Mouse (Mus musculus): ENCODE results near the gene Ninl. TPM values are rescaled to one million over a fixed set of nuclear protein-coding genes. Genes with fewer than 3 reads are reported as not detected.

The Ninl gene
- polyA plus RNA-seq, 1 experiment = 2.4 TPM

- peaks cover 100% of the 10 kb centered on the region for H3K36me3 ChIP-seq (ENCODE audit: control insufficient read depth)
Measured at GRCm38 (mm10) chr2:150969231-150969630, 70.0 kb downstream of the Ninl start.

DNA sequence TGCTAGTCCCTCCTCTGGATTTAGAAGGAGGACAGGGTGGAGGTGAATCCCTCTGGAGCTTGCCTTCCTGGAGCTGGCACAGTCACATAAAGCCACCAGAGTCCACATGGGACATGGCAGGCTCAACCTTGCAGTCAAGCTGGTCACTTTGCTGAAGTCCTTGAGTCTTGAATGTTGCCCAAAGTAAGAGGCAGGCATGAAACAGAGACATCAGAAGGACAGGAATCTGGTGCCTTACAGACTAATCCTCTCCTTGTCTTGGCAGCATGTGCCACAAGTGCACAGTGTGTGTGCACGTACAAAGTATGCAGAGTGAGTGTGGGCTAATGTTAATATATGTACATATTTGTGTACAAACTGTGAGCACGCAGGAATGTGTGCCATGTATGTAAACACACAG lies 71.7 kb downstream of the Ninl start:
- no peak overlapping the region for H3K4me3 ChIP-seq (replicated peaks)
- TF ChIP-seq GATA1 (IDR thresholded peaks at IDR 0.05; ENCODE audit: low read length) (no peak), TAL1 (IDR thresholded peaks at IDR 0.05; ENCODE audit: low read length) (no peak)
- H3K36me3 ChIP-seq (ENCODE audit: control insufficient read depth) = peaks cover 98% of the 10 kb centered on the region
- H3K27me3 ChIP-seq (ENCODE audit: control insufficient read depth) = no peaks in the 10 kb centered on the region
- no peaks in the 10 kb centered on the region for H3K4me1 ChIP-seq (ENCODE audit: control insufficient read depth)
- no peaks in the 10 kb centered on the region for H3K9me3 ChIP-seq (ENCODE audit: control insufficient read depth, low read length)

More at GRCm38 (mm10) chr2:150969231-150969630, 70.0 kb downstream of the Ninl start:
- Histone ChIP-seq H3K4me3 (replicated peaks) (no peak overlapping the region), H3K9me3 (ENCODE audit: control insufficient read depth, low read length) (no peaks in the 10 kb centered on the region), H3K4me1 (ENCODE audit: control insufficient read depth) (no peaks in the 10 kb centered on the region), H3K27me3 (ENCODE audit: control insufficient read depth) (no peaks in the 10 kb centered on the region)
- TF ChIP-seq TAL1 (IDR thresholded peaks at IDR 0.05; ENCODE audit: low read length) (no peak), GATA1 (IDR thresholded peaks at IDR 0.05; ENCODE audit: low read length) (no peak)

DNA sequence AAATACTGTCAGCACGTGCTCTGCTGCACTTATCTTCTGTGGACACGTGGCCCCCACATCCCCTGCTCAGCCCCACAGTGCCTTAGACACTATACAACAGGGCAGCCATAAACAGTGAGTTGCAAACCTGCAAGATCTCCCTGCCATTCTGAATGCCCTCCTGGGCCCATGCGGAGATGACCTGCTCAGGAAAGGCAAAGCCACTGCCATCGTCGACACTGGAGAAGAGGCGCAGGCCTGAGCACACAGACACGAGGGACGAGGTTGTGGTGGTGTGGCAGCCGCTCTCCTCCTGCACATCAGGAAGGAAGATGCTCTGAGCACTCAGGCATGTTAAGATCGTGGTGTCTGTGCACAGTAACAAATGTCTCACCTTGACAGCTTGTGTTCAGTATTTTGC lies 73.2 kb downstream of the Ninl start:
- H3K4me3 ChIP-seq (replicated peaks) = no peak overlapping the region
- TF ChIP-seq GATA1 (IDR thresholded peaks at IDR 0.05; ENCODE audit: low read length) (no peak), TAL1 (IDR thresholded peaks at IDR 0.05; ENCODE audit: low read length) (no peak)
- peaks cover 94% of the 10 kb centered on the region for H3K36me3 ChIP-seq (ENCODE audit: control insufficient read depth)
- H3K27me3 ChIP-seq (ENCODE audit: control insufficient read depth) = no peaks in the 10 kb centered on the region
- no peaks in the 10 kb centered on the region for H3K9me3 ChIP-seq (ENCODE audit: control insufficient read depth, low read length)
- no peaks in the 10 kb centered on the region for H3K4me1 ChIP-seq (ENCODE audit: control insufficient read depth)

DNA sequence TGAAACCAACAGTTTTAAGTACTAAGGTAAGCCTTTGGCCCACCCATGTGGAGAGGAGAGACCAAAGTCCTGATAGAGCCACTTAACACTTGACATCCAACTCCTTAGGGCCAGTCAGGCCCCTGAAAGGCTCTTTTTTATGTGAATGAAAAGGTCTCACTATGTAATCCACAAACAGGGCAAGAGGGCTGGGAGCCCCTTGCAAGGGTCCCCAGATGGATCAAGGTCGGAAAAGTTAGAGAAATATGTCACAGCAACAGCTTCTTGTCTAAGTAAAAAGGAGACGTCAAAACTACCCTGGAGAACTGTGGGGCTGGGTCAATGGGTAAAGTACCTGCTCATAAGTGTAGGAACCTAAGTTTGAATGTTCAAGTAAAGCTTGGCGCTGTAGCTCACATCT lies 74.5 kb downstream of the Ninl start:
- Histone ChIP-seq H3K27me3 (ENCODE audit: control insufficient read depth) (no peaks in the 10 kb centered on the region), H3K4me1 (ENCODE audit: control insufficient read depth) (no peaks in the 10 kb centered on the region), H3K36me3 (ENCODE audit: control insufficient read depth) (peaks cover 93% of the 10 kb centered on the region), H3K4me3 (replicated peaks) (no peak overlapping the region), H3K9me3 (ENCODE audit: control insufficient read depth, low read length) (no peaks in the 10 kb centered on the region)
- TF ChIP-seq TAL1 (IDR thresholded peaks at IDR 0.05; ENCODE audit: low read length) (no peak), GATA1 (IDR thresholded peaks at IDR 0.05; ENCODE audit: low read length) (no peak)

DNA sequence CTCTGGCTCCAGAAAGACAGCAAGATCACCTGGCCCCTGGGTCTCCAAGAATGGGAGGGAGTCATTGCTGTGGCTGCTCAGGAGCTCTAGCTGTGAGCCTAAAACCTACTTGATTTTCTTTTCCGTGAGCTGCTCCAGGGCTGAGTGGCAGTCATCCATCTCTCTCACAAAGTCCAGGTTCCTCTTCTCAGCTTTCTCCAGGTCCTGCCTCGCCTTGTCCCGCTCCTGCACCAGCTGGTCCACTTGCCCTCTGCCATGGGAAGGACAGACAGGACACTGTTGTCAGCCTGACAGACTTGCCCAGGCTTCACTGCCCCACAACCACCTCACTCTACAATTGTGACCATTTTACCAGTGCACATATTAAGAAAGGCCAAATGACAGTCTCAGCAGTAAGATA lies 75.9 kb downstream of the Ninl start:
- TF ChIP-seq GATA1 (IDR thresholded peaks at IDR 0.05; ENCODE audit: low read length) (no peak), TAL1 (IDR thresholded peaks at IDR 0.05; ENCODE audit: low read length) (no peak)
- no peaks in the 10 kb centered on the region for H3K4me1 ChIP-seq (ENCODE audit: control insufficient read depth)
- H3K9me3 ChIP-seq (ENCODE audit: control insufficient read depth, low read length) = no peaks in the 10 kb centered on the region
- H3K27me3 ChIP-seq (ENCODE audit: control insufficient read depth) = no peaks in the 10 kb centered on the region
- peaks cover 93% of the 10 kb centered on the region for H3K36me3 ChIP-seq (ENCODE audit: control insufficient read depth)
- no peak overlapping the region for H3K4me3 ChIP-seq (replicated peaks)

DNA sequence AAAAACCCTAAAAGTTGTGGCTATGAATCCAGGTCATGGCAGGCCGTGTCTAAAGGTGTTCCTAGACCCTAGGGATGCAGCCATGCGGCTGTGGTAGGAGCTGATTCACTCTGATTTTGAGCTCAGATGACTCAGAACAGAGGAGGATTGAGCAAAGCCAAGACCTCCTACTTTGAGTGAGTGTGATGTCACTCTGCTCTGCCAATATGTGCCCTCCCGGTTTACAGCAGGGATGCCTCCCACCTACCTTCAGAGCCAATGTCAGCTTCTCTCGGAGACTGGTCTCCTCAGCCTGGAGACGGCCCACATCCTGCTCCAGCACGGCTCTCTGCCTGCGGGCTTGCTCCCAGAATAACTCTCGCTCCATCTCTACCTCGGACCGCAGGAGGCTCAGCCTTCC lies 79.7 kb downstream of the Ninl start:
- Histone ChIP-seq H3K9me3 (ENCODE audit: control insufficient read depth, low read length) (no peaks in the 10 kb centered on the region), H3K27me3 (ENCODE audit: control insufficient read depth) (no peaks in the 10 kb centered on the region), H3K4me1 (ENCODE audit: control insufficient read depth) (no peaks in the 10 kb centered on the region), H3K36me3 (ENCODE audit: control insufficient read depth) (peaks cover 93% of the 10 kb centered on the region), H3K4me3 (replicated peaks) (no peak overlapping the region)
- TF ChIP-seq GATA1 (IDR thresholded peaks at IDR 0.05; ENCODE audit: low read length) (no peak), TAL1 (IDR thresholded peaks at IDR 0.05; ENCODE audit: low read length) (no peak)

- TF ChIP-seq GATA1 (IDR thresholded peaks at IDR 0.05; ENCODE audit: low read length) = no peak
- no peak for TF ChIP-seq TAL1 (IDR thresholded peaks at IDR 0.05; ENCODE audit: low read length)
- no peaks in the 10 kb centered on the region for H3K9me3 ChIP-seq (ENCODE audit: control insufficient read depth, low read length)
- peaks cover 96% of the 10 kb centered on the region for H3K36me3 ChIP-seq (ENCODE audit: control insufficient read depth)
- no peaks in the 10 kb centered on the region for H3K4me1 ChIP-seq (ENCODE audit: control insufficient read depth)
- no peaks in the 10 kb centered on the region for H3K27me3 ChIP-seq (ENCODE audit: control insufficient read depth)
- H3K4me3 ChIP-seq (replicated peaks) = no peak overlapping the region
Measured at GRCm38 (mm10) chr2:150955859-150956258, 83.3 kb downstream of the Ninl start.

- H3K4me3 ChIP-seq (replicated peaks) = no peak overlapping the region
- peaks cover 90% of the 10 kb centered on the region for H3K36me3 ChIP-seq (ENCODE audit: control insufficient read depth)
- no peaks in the 10 kb centered on the region for H3K9me3 ChIP-seq (ENCODE audit: control insufficient read depth, low read length)
- no peaks in the 10 kb centered on the region for H3K4me1 ChIP-seq (ENCODE audit: control insufficient read depth)
- H3K27me3 ChIP-seq (ENCODE audit: control insufficient read depth) = no peaks in the 10 kb centered on the region
- TF ChIP-seq TAL1 (IDR thresholded peaks at IDR 0.05; ENCODE audit: low read length) (no peak), GATA1 (IDR thresholded peaks at IDR 0.05; ENCODE audit: low read length) (no peak)
Measured at GRCm38 (mm10) chr2:150951201-150951600, 88.0 kb downstream of the Ninl start.

- Histone ChIP-seq H3K9me3 (ENCODE audit: control insufficient read depth, low read length) (no peaks in the 10 kb centered on the region), H3K4me3 (replicated peaks) (no peak overlapping the region), H3K36me3 (ENCODE audit: control insufficient read depth) (peaks cover 89% of the 10 kb centered on the region), H3K27me3 (ENCODE audit: control insufficient read depth) (no peaks in the 10 kb centered on the region), H3K4me1 (ENCODE audit: control insufficient read depth) (no peaks in the 10 kb centered on the region)
- TF ChIP-seq GATA1 (IDR thresholded peaks at IDR 0.05; ENCODE audit: low read length) (no peak), TAL1 (IDR thresholded peaks at IDR 0.05; ENCODE audit: low read length) (no peak)
Measured at GRCm38 (mm10) chr2:150950056-150950455, 89.1 kb downstream of the Ninl start.

GRCm38 (mm10) chr2:150949652-150950051 lies 89.5 kb downstream of the Ninl start:
- no peaks in the 10 kb centered on the region for H3K27me3 ChIP-seq (ENCODE audit: control insufficient read depth)
- H3K4me3 ChIP-seq (replicated peaks) = no peak overlapping the region
- no peaks in the 10 kb centered on the region for H3K4me1 ChIP-seq (ENCODE audit: control insufficient read depth)
- peaks cover 89% of the 10 kb centered on the region for H3K36me3 ChIP-seq (ENCODE audit: control insufficient read depth)
- H3K9me3 ChIP-seq (ENCODE audit: control insufficient read depth, low read length) = no peaks in the 10 kb centered on the region
- no peak for TF ChIP-seq GATA1 (IDR thresholded peaks at IDR 0.05; ENCODE audit: low read length)
- no peak for TF ChIP-seq TAL1 (IDR thresholded peaks at IDR 0.05; ENCODE audit: low read length)
